Mouse (Mus musculus): ENCODE data around the gene Slc44a1.

Gene Slc44a1

DNA sequence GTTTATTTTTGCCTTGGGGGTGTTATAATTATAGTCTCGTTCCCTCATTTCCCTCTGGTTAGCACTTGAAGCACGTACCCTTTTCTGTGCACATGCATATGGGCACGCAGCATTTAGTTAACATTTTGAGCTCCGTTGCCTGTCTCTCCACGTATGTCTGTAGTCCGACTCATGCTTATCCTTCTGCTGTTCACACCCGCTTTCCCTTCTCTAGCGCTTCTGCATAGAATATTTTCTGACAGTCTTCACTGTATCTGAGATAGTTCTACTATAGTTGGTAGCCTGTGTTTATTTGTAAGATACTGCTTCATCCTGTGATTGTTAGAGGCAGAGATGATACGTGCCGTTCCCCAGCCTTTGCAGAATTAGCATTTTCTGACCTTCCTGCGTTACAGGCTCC lies 98.4 kb downstream of the Slc44a1 start:
- DNase-seq = no peak

DNA sequence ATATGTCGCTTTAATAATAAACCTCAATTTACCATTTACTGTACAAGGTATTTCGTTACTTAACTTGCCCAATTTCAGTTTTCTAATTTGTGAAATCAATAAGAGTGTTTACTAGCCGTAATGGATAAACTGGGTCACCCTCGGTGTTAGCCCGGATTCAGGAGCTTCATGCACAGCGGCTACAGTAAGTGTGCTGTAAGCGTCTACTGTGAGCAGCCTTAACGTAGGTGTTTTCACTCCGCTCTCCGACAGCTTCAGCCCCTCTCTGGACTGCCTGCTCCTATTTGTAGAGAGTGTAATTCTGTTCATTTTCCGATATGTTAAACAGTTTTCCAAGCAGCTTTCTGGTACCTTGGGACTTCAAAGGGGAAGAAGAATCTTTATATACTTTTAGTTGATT lies 99.7 kb downstream of the Slc44a1 start:
- DNase-seq = no peak

DNA sequence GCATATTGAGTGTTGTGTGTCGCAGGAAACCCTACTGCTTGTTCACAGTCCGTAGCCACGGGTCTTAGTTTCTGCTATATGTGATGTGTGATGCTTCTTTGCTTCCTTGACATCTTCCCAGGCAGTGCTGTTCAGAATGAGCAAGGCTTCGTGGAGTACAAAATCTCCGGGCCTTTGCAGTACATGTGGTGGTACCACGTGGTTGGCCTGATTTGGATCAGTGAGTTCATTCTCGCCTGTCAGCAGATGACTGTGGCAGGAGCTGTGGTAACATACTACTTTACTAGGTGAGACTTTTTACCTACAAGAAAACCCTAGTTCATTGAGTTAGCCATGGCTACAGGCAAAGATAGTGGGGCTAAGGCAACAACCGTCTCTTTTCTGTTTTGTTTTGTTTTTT lies 103.2 kb downstream of the Slc44a1 start:
- DNase-seq = peak; percentile 64 to 73

DNA sequence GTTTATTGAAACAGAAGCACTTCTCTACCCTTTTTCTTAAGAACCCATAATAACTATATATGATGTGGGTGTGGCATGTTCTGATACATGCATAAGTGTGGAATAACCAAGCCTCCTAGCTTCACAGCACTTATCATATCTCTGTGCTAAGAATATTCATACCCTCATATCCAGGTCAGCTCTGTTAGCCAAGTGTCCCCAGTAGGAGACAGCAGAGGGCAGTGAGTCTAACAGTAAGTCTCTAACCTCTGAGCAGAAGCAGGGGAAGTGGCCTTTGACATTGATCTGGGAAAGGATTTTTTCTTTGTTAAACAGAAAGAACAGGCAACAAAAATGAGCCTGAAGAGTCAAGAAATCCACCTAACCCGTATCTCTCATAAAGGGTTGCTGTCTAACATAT lies 104.7 kb downstream of the Slc44a1 start:
- DNase-seq = peak in 1 of 2 experiments; percentile 43

DNA sequence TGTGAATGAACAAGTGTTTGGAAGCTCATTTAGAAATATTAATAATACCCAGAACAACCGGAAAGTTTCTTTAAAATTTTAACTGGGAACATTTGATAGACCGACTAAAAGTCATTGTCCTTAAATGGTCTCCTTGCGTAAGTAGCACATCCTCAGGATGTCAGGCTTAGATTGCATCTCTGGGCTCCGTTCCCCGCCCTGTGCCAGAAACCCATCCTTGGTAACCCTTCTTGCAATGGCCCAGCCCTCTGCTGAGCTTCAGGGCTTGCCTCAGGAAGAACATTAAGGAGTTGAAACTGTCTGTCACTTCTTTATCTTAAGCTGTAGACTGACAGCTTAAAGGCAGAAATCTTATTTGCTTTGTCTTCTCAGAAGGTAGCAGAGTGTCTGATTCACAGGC lies 107.2 kb downstream of the Slc44a1 start:
- DNase-seq = no peak

DNA sequence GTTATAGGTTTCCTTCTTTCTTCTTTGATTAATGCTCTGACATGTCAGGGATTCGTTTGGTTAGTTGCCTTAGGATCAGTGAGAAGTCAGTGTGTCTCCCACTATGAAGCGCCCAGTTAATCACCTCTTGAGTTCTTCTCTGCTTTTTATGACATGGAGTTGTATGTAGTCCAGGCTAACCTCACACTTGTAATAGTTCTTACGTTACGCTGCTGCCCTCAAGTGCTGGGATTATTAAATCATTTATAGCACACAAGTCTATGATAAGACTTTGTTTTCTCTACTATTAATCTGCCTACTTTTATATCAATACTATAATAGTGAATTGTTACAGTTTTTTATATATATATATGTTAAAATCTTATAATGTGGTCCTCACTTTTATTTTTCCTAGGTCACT lies 109.2 kb downstream of the Slc44a1 start:
- no peak for DNase-seq

DNA sequence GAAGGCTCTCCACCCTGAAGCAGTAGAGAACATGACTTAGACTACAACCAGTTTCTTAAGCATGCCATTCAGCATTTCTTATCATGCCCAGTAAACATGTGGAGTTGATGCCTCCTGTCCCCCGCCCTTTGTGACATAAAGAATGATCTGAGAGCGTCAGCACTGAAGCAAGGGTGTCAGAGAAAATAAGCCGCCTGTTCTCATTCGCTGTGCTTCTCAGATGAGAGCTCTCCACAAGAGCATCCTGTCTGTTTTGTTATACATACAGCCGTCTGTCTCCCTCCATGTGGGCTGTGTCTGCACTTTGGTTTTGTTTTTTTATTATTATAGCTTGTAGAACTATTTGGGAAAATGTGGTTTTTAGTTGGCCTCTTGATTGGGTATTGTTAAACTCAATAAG lies 124.4 kb downstream of the Slc44a1 start:
- no peak for DNase-seq

DNA sequence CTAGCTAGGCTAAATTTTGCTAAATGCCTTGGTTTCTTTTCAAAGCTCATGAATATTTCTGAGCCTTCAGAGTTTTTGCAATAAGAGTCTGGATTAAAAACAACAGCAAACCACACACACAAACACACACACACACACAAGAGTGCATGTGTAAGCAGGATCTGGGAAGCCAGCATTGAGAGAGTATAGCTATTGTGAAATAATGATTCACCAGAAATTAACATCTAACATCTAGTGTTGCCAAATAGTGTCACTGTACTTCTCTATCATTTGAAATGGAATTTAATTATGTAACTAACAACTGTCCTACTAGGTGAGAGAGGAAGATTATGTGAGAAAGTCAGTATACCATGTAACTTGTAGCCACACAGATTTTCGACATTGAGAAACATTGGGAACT lies 126.9 kb downstream of the Slc44a1 start:
- no peak for DNase-seq

DNA sequence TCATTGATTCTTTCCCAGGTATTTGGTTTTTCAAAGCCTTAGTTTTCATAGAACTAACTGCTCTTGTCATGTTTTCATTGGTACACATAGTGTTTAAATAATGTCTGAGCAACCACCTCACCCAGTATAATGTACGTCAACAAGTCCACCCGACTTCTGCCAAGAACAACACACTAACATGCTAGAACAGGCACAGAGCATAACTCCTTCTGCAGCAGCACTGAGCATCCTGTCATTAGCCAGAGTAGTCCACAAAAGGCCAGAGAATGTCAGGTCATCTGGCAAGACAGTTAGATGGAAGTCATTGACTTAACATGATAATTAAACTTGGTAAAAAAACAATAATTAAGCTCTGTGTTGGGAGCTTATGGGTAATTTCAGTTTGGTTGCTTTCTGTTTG lies 135.3 kb downstream of the Slc44a1 start:
- DNase-seq = peak in 1 of 2 experiments; percentile 48

DNA sequence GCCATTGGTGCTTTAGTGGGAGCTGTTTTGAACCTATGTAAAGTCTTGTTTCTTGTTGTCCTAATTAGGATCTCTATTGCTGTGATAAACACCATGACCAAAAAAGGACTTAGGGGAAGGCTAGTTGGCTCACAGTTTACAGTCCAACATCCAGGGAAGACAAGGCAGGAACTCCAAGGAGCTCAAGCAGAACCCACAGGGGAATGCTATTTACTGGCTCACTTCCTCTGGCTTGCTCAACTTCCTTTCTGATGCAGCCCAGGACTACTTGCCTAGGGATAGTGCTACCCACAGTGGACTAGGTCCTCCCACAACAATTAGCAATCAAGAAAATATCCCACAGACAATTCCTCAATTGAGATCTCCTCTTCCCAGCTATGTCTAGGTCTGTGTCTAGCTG lies 147.5 kb downstream of the Slc44a1 start:
- no peak for DNase-seq

DNA sequence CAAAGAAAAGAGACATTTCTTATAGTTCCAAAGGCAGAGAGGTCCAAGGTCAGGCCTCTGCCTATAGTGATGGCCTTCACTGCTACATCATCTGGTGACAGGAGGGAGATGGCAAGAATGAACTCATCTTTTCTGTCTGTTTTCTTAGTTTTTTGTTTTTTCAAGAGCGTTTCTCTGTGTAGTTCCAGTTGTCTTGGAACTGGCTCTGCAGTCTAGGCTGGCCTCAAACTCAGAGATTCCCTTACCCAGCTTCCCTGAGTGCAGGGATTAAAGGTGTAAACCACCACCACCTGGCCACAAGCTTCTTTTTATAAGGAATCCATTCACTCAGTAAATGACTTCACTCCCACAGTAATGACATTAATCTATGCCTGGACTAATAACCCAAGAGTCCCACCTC lies 148.7 kb downstream of the Slc44a1 start:
- DNase-seq = no peak

DNA sequence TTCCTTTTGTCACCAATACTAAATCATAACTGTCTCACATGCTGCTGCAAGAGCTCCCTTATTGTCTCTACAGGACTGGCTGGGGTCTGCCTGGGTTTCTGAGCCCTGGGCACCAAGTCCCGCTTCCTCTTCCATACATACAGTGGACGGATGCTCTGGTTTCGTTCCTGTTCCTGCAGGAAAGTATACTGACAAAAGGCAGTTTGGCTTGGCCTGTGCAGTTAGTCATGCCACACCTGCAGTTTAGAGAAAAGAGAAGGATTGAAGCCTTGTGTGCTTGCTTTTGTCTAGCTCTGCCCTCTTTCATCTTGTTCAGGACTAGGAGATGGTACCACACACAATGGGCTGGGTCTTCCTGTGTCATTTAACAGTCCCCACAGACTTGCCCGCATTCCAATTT lies 149.3 kb downstream of the Slc44a1 start:
- DNase-seq = no peak

DNA sequence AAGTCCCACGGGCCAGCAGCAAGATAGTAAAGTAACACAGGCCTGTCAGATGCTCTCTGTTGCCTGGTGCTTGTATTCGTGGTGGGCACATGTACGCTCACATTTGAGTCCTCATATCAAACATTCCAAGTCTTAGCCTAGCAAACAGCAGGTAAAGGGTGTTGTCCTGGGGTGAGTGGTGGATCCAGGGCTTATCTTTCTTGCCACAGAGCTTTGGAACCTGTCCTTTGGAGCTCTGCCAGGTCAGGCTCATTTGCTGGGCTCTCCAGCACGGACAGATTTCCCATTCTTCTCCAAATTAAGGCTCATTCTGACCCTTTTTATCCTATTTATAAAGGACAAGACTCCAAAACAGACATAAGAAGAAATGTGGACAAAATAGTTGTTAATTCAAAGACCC lies 149.9 kb downstream of the Slc44a1 start:
- peak; percentile 35 to 38 for DNase-seq

DNA sequence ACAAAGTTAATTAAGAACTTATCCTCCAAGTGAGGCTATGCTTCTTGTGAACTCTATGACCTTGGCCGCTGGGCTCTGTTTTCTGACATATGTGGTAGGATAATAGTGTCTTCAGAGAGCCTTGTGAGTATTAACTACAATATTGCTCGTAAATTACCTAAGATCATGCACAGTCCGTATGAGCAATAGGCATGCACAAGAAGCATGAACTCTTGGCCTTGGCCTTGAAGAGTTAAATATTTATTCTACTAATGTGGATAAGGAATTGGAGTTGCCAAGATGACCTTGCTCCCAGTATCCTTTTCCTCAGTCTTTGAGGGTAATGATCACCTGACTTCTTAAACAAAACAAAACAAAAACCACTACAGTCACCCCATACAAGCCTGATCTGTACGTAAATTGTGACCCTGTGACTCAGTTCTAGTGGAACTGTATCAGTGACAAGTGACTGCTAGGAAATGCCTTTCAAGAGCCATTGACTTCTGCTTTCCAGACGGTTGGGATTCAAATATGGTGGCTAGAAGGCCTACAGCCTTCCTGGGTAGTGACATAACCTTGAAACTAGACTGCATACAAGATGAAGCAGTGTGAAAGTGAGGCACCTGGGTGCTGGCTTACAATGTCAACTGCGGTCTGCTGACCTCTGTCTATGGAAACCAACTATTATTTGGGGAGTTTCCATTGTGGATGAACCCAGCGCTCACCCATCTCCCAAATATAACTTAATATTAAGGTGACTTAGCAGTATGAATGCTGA lies 150.7 kb downstream of the Slc44a1 start:
- no peak for DNase-seq

DNA sequence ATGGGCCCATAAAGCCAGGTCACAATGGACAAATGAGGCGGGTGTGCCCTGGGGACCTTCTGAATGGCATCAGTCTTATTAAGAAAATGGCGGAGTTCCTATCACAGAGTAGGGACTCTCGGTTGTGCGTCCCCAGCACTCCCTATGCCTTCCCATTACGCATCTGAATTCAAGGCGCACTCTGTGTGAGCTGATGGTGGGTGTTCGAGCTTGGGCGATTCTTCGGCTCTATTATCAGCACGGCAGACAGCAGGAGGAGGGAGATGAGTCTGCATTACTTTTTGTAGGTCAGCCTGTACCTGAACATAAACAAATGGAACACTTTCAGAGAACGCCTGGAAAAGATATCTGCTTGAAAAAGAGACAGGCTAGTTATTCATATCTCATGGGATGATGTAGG lies 151.3 kb downstream of the Slc44a1 start:
- DNase-seq = no peak

DNA sequence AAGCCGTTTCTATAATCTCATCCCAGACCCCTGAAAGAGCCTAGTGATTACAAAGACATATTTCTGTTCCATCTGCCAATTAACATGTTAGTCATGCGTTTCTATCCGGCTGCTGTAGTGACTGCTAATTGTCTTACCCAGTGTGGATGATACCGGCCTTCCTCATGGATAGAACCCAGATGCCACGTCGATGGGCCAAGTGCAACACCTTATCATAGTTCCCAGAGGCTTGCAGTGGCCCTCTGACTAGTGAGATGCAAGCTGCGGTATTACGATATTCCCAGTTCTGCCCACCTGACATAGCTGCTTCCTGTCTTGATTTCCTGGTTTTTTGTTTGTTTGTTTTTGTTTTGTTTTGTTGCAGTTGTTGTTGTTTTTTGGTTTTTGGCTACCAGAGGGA lies 151.7 kb downstream of the Slc44a1 start:
- DNase-seq = no peak

DNA sequence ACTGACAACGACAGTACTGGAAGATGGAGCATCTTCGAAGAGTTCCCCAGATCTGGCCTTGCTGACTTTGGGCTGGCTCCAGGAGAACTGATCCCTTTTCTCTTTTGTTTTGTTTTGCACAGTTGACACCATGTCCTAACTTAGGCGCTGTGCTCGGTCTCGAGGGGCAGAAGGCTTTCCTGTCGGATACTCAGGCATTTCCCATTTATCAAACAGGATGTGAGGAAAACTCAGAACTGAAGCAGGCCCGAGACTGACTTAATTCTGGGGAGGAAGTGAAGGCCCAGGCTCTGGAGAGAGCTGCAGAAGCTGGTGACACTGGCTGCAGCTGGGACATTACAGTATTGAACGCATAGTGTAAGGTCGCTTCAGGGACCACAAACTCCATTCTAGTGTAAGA lies 152.2 kb downstream of the Slc44a1 start:
- peak; percentile 64 to 85 for DNase-seq

DNA sequence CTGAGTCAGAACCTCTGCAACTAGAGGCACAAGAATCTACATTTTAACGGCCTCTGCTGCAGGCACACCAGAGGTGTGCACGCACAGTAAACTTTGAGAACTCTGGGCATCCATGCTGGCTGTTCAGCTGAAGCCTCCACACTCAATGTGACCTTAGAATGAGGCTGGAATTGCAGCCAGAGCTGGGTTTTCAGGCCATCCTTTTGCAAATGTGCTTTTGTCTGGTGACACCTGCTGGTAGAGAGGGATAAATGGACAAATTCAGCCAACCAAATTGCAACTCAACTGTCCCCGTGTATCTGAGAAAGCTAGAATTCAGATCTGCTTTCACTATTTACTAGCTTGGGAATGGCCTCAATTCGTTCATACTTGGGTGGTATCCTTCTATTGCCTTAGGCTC lies 154.0 kb downstream of the Slc44a1 start:
- DNase-seq = peak; percentile 68 to 72

DNA sequence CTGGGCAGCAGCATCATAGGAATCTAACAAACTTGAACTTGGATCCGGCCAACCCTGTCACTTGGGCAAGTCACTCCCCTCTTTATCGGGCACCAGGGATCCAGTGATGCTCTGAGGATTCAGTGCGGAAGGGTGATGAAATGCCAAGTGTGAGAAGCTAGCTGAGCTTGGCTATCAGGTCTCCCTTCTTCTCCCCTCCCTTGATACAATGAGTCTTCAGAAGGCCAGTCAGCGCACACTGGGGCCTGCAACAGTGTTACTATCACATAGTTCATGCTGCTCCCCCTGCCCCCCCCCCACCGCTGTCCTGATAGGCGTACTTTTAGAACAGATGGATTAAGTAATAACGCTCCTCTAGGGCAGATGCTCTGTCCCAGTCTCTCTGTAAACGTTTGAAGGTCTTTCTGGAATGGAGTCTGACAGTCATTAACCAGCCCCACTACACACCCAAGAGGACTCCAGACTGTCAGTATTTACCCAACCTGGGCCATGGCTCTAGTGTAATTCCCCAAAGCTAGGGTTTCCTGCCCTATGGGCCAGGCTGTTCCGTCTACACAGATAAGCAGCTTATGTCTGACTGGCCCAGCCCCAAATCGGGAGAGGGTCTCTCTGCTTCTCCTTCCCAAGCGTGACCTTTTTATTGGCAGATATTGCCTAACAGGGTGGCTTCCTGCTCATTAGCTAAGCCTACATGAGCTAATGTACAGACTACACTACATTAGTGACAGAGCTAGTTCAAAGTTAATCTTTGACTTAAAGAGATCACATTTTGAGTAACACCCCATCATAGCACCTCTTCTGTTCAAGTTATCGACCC lies 155.2 kb downstream of the Slc44a1 start:
- no peak for DNase-seq

DNA sequence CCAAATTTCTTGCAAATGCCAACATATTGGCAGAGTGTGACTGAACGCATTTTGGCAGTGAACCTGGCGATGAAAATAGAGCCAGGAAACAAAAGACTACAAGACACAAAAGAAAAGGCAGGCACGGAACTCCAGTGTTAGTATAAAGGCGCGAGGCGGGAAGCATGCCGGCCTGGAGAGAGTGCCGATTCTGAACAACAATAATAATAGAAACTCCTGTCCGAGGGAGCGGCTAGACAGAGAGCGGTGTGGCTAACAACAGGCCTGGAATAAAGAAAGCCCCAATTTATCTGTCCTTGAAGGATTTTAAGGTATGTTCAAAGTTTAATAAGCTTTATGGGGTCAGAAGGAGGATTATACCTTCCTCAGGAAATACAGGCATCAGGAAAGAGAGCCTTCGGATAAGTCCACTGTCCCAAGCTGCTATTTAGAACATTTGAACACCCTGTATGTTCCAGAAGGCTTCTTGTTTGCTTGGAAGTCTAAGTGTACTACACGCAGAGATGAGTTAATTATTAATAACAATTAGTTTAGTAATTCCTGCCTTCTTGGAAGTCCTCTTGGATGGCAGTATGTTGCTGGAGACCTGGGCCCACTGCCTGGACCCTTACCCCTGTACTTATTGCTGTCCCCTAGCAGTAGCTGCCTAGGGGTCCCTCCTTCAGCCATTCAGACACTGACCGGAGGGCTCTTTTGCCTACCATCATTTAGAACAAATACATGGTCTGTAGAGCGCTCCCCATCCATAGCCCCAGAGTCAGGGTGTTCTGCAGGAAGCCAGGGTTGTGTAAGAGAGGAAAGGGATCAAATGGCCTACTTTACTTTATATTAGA lies 156.1 kb downstream of the Slc44a1 start:
- no peak for DNase-seq

DNA sequence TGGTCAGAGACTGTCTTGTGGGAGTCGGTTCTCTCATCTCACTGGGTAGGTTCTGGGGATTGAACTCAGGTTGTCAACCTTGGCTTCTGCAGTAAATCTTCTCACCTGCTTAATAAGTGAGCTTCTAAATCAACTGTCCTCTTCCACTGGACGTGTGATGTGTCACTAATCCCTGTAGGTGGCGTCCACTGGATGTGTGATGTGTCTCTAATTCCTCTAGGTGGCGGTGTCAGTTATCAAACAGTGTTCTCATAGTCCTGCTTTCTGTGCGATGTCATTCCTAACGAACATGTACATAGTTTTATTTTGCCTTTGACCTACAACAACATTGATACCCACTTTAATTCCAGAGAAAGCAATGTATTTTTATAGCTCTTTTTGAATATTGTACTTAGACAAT lies 160.2 kb downstream of the Slc44a1 start:
- DNase-seq = peak in 1 of 2 experiments; percentile 26

DNA sequence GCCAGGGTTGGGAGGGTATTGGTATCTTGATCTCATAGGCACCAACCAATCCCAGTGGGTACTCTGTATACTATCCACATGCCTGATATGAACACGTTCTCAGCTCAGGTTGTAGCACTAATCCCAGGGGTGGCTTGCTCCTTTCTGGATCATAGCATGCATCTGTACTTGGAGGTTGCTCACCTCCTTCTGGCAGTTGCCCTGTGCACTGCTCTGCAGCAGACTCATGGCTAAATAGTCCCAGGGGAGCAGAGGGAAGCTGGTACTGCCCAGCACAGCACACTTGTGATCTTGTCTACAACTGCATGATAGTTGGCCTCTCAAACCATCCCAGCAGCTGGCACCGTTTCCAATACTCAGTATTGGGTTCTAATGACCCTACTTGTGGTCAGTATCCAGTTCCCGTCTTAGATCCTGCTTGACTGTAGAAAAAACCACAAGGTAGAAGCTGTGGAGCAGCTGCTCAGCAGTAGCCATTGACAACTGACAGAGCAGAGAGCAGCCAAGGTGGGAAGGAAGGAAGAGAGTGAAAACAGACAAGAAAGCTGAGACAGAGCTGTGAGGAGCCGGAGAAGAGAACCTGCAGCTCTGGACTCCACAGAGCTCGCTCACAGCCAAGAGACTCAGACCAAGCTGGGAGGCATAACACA lies 174.5 kb downstream of the Slc44a1 start:
- DNase-seq = peak in 1 of 2 experiments; percentile 23

DNA sequence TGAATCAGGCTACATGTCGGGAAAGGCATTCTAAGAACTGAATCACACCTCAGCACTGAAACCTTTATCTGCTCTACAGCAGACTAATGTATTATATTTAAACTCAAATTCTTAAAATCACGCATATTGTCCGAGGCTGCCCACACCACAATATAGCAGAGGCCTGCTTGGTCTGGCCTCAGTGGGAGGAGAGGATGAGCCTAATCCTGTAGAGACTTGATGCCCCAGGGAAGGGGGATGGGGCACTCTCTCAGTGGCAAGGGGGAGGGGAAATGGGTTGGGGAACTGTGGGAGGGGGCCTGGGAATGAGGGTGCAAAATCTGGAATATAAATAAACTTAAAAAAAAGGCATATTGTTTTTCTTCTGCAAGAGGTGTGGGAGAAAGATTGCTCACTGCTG lies 177.8 kb downstream of the Slc44a1 start:
- peak in 1 of 2 experiments; percentile 8 for DNase-seq
